Mouse (Mus musculus): ENCODE measurements around the gene Btnl1. TPM values are rescaled to one million over a fixed set of nuclear protein-coding genes. Genes with fewer than 3 reads are reported as not detected.

Btnl1 gene
- total and polyA plus RNA-seq, 3 experiments: not detected

DNA sequence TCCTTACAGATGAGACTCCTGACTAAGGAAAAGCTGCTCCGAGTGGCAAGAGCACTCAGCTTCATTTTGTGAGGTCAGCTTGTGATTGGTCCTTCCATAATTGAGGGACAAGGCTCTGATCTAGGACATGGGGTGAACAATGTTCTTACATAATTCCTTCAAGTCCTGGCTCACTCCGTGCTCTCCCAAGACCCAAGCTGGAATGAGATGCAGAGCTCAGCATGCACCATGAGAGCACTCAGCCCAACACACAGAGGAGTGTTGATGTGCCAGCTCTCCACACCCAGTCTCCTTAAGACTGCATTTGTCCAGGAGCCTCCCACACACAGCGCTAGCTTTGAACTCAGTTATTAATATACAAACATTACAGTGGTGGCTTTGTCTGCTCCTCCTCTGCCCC is 7.8 kb downstream of the Btnl1 start:
- TF ChIP-seq GABPA (IDR thresholded peaks at IDR 0.05; ENCODE audit: insufficient replicate concordance, low read depth, low read length): no peak
- TF ChIP-seq RCOR1 (conservative IDR thresholded peaks at IDR 0.05; ENCODE audit: low read depth, low read length): no peak
- no peak for TF ChIP-seq NELFE (IDR thresholded peaks at IDR 0.05; ENCODE audit: low read depth, low read length)
- no peak for TF ChIP-seq NRF1 (IDR thresholded peaks at IDR 0.05; ENCODE audit: low read depth, low read length)
- no peak for TF ChIP-seq MEF2A (IDR thresholded peaks at IDR 0.05; ENCODE audit: borderline replicate concordance, low read depth, low read length)
- no peak for TF ChIP-seq ETS1 (conservative IDR thresholded peaks at IDR 0.05; ENCODE audit: low read depth, low read length)
- TF ChIP-seq CTCF (conservative IDR thresholded peaks at IDR 0.05 in 1 of 2, IDR thresholded peaks at IDR 0.05 in 1 of 2; ENCODE audit: low read depth in 2 of 2, low read length in 2 of 2): no peak
- no peak for TF ChIP-seq JUND (conservative IDR thresholded peaks at IDR 0.05; ENCODE audit: low read depth, low read length)
- DNase-seq (ENCODE audit: extremely low read depth): no peak
- Histone ChIP-seq H3K4me3 (replicated peaks in 1 of 3; ENCODE audit: low read depth in 2 of 3, low read length in 2 of 3, poor library complexity in 1 of 3) (no peak overlapping the region), H3K9me3 (replicated peaks; ENCODE audit: low read length) (peaks cover 2% of the 10 kb centered on the region), H3K79me2 (replicated peaks; ENCODE audit: control insufficient read depth, extremely low read depth, insufficient read depth, poor library complexity, severe bottlenecking) (no peaks in the 10 kb centered on the region), H3K36me3 (replicated peaks in 1 of 2; ENCODE audit: control insufficient read depth in 1 of 2, insufficient read depth in 1 of 2, low read length in 1 of 2) (peaks cover 0 to 2% of the 10 kb centered on the region in 2 experiments), H3K4me1 (ENCODE audit: control insufficient read depth in 1 of 2, insufficient read depth in 2 of 2) (peaks cover 15 to 24% of the 10 kb centered on the region in 2 experiments), H3K4me2 (ENCODE audit: insufficient read depth, low read depth, poor library complexity, severe bottlenecking) (no peak overlapping the region), H3K27me3 (replicated peaks) (no peaks in the 10 kb centered on the region), H3K9ac (ENCODE audit: insufficient read depth, low read depth) (no peak overlapping the region), H3K27ac (ENCODE audit: insufficient read depth, low read depth) (no peak overlapping the region)
- in situ Hi-C loops (cut with MboI; ENCODE audit: low pct_ligation_motif_present, low pct_unique_long_range_greater_than_20kb, low sequenced_read_pairs) (no loop called here), dilution Hi-C loops (cut with MboI; ENCODE audit: extremely low pct_ligation_motif_present, extremely low pct_unique_long_range_greater_than_20kb, low sequenced_read_pairs) (no loop called here)

DNA sequence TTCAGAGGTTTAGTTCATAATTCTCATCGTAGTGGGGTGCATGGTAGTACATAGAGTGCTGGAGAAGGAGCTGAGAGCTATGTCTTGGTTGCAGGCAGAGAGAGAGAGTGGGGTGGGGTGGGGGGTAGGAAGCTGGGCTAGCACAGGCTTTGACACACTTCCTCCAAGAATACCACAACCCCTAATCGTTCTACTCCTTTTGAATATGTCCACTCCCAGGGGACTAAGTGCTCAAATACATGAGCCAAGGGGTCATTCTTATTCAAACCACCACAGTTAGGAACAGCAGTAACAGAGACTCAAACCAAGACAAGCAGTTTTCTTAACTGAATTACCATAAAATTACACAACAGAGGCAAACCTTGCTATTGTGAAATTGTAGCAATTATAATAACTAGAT is 9.7 kb downstream of the Btnl1 start:
- Histone ChIP-seq H3K4me1 (ENCODE audit: control insufficient read depth in 1 of 2, insufficient read depth in 2 of 2) (peaks cover 11 to 27% of the 10 kb centered on the region in 2 experiments), H3K4me2 (ENCODE audit: insufficient read depth, low read depth, poor library complexity, severe bottlenecking) (0 out of 2 replicates have a peak overlapping the region, but pooled peaks have one; percentile 42), H3K9me3 (replicated peaks; ENCODE audit: low read length) (peaks cover 2% of the 10 kb centered on the region), H3K9ac (ENCODE audit: insufficient read depth, low read depth) (no peak overlapping the region), H3K79me2 (replicated peaks; ENCODE audit: control insufficient read depth, extremely low read depth, insufficient read depth, poor library complexity, severe bottlenecking) (no peaks in the 10 kb centered on the region), H3K36me3 (replicated peaks in 1 of 2; ENCODE audit: control insufficient read depth in 1 of 2, insufficient read depth in 1 of 2, low read length in 1 of 2) (no peaks in the 10 kb centered on the region), H3K27ac (ENCODE audit: insufficient read depth, low read depth) (peak overlapping the region; percentile 40; the same call in 1 of the 2 replicates), H3K4me3 (replicated peaks in 1 of 3; ENCODE audit: low read depth in 2 of 3, low read length in 2 of 3, poor library complexity in 1 of 3) (no peak overlapping the region), H3K27me3 (replicated peaks) (no peaks in the 10 kb centered on the region)
- dilution Hi-C loops (cut with MboI; ENCODE audit: extremely low pct_ligation_motif_present, extremely low pct_unique_long_range_greater_than_20kb, low sequenced_read_pairs) (no loop called here), in situ Hi-C loops (cut with MboI; ENCODE audit: low pct_ligation_motif_present, low pct_unique_long_range_greater_than_20kb, low sequenced_read_pairs) (no loop called here)
- TF ChIP-seq MXI1 (IDR thresholded peaks at IDR 0.05; ENCODE audit: low read depth, low read length): no peak
- TF ChIP-seq SMC3 (IDR thresholded peaks at IDR 0.05; ENCODE audit: low read depth, low read length): no peak
- TF ChIP-seq MAFK (IDR thresholded peaks at IDR 0.05; ENCODE audit: insufficient replicate concordance, low read length): 0 out of 2 replicates have a peak, but pooled peaks have one; percentile 36
- no peak for TF ChIP-seq KAT2A (IDR thresholded peaks at IDR 0.05; ENCODE audit: insufficient replicate concordance, low read length)
- no peak for TF ChIP-seq CTCF (conservative IDR thresholded peaks at IDR 0.05 in 1 of 2, IDR thresholded peaks at IDR 0.05 in 1 of 2; ENCODE audit: low read depth in 2 of 2, low read length in 2 of 2)
- no peak for TF ChIP-seq HCFC1 (IDR thresholded peaks at IDR 0.05; ENCODE audit: low read depth, low read length)
- TF ChIP-seq MEF2A (IDR thresholded peaks at IDR 0.05; ENCODE audit: borderline replicate concordance, low read depth, low read length): no peak
- TF ChIP-seq PAX5 (IDR thresholded peaks at IDR 0.05; ENCODE audit: low read length): no peak
- no peak for TF ChIP-seq USF1 (IDR thresholded peaks at IDR 0.05; ENCODE audit: low read depth, low read length)
- no peak for TF ChIP-seq NELFE (IDR thresholded peaks at IDR 0.05; ENCODE audit: low read depth, low read length)
- no peak; the same call in 1 of the 2 replicates for TF ChIP-seq JUND (conservative IDR thresholded peaks at IDR 0.05; ENCODE audit: low read depth, low read length)
- no peak for TF ChIP-seq MAX (IDR thresholded peaks at IDR 0.05; ENCODE audit: low read length)
- no peak for TF ChIP-seq POLR2AphosphoS2 (IDR thresholded peaks at IDR 0.05; ENCODE audit: low read depth, low read length)
- TF ChIP-seq JUN (IDR thresholded peaks at IDR 0.05; ENCODE audit: insufficient read depth, low read depth, low read length): no peak
- no peak for TF ChIP-seq SIN3A (IDR thresholded peaks at IDR 0.05; ENCODE audit: low read length)
- 0 out of 2 replicates have a peak, but pooled peaks have one; percentile 12 for TF ChIP-seq TCF12 (IDR thresholded peaks at IDR 0.05; ENCODE audit: low read depth, low read length)
- no peak for TF ChIP-seq POLR2A (IDR thresholded peaks at IDR 0.05; ENCODE audit: low read depth, low read length)
- TF ChIP-seq EP300 (IDR thresholded peaks at IDR 0.05; ENCODE audit: low read length): peak; percentile 35; the same call in 1 of the 2 replicates
- TF ChIP-seq NRF1 (IDR thresholded peaks at IDR 0.05; ENCODE audit: low read depth, low read length): no peak
- no peak for TF ChIP-seq USF2 (conservative IDR thresholded peaks at IDR 0.05; ENCODE audit: low read depth, low read length)
- no peak for TF ChIP-seq ZKSCAN1 (IDR thresholded peaks at IDR 0.05; ENCODE audit: borderline replicate concordance, low read depth, low read length)
- no peak for TF ChIP-seq ELF1 (IDR thresholded peaks at IDR 0.05; ENCODE audit: low read depth, low read length)
- 0 out of 2 replicates have a peak, but pooled peaks have one; percentile 26 for TF ChIP-seq MAZ (IDR thresholded peaks at IDR 0.05; ENCODE audit: low read depth, low read length)
- 0 out of 2 replicates have a peak, but pooled peaks have one; percentile 13 for TF ChIP-seq IRF4 (IDR thresholded peaks at IDR 0.05; ENCODE audit: low read depth, low read length)
- TF ChIP-seq ETS1 (conservative IDR thresholded peaks at IDR 0.05; ENCODE audit: low read depth, low read length): no peak
- TF ChIP-seq ZNF384 (IDR thresholded peaks at IDR 0.05; ENCODE audit: low read depth, low read length): no peak
- TF ChIP-seq E2F4 (IDR thresholded peaks at IDR 0.05; ENCODE audit: insufficient replicate concordance, low read depth, low read length): no peak
- no peak for TF ChIP-seq BHLHE40 (IDR thresholded peaks at IDR 0.05; ENCODE audit: low read depth, low read length)
- no peak for TF ChIP-seq UBTF (IDR thresholded peaks at IDR 0.05; ENCODE audit: low read depth, low read length)
- no peak for TF ChIP-seq CHD1 (IDR thresholded peaks at IDR 0.05; ENCODE audit: low read depth, low read length)
- DNase-seq (ENCODE audit: extremely low read depth): peak; percentile 84
